Mouse (Mus musculus) brain, adult 2 months (tissue): Measurements from ENCODE around the gene Unc5b.

Experiments
- DNase-seq: peaks from one replicate; pipeline ENCODE4 v3.0.0; 2011; ENCODE audit warnings: low read depth, low spot score

The Unc5b gene

GRCm38 (mm10) chr10:60721640-60722039 lies 109.7 kb downstream of the Unc5b start:
- DNase-seq: no peak

GRCm38 (mm10) chr10:60720461-60720860 lies 110.9 kb downstream of the Unc5b start:
- no peak for DNase-seq

GRCm38 (mm10) chr10:60718491-60718890 lies 112.9 kb downstream of the Unc5b start:
- no peak for DNase-seq

- DNase-seq: no peak
Observed at GRCm38 (mm10) chr10:60716449-60716848, 114.9 kb downstream of the Unc5b start.
